Mouse (Mus musculus) forebrain, embryonic 10.5 days (tissue): ENCODE measurements at regions not wholly inside any gene's neighbourhood (a gene's known extent, or its start where the extent isn't known, plus 50 kb on each side); places are given as distances from the start of the nearest gene placed in this dataset.

Experiments used
- DNase-seq: peaks from one replicate; pipeline ENCODE4 v3.0.0-alpha.2; 2017; ENCODE audit warnings: low spot score; ENCODE audit errors: extremely low spot score
- H3K27ac ChIP-seq: fragments of 300-500 bp; sonication (generic); 2 replicates; pipeline ENCODE4 v1.5.1; 2016; ENCODE audit warnings: mild to moderate bottlenecking
- H3K27me3 ChIP-seq: fragments of 300-500 bp; sonication (generic); 2 replicates; pipeline ENCODE4 v1.6.1; 2016; ENCODE audit warnings: mild to moderate bottlenecking; ENCODE audit not compliant: poor library complexity, severe bottlenecking
- H3K36me3 ChIP-seq: fragments of 300-500 bp; sonication (generic); replicated peaks from 2 replicates; pipeline ENCODE4 v1.6.1; 2016; ENCODE audit warnings: mild to moderate bottlenecking, moderate library complexity
- H3K4me1 ChIP-seq: fragments of 300-500 bp; sonication (generic); 2 replicates; pipeline ENCODE4 v1.6.1; 2016
- H3K4me3 ChIP-seq: fragments of 300-500 bp; sonication (generic); 2 replicates; pipeline ENCODE4 v1.5.1; 2016; ENCODE audit warnings: mild to moderate bottlenecking, moderate library complexity
- H3K9me3 ChIP-seq: fragments of 300-500 bp; sonication (generic); 2 replicates; pipeline ENCODE4 v1.6.1; 2016; ENCODE audit warnings: mild to moderate bottlenecking, moderate library complexity
- WGBS: fragments of 180-500 bp; shearing (Covaris S2); methylation state at CpG from one replicate; pipeline ENCODE4 v1.1.7; 2016; 5-methylcytosine and 5-hydroxymethylcytosine counted together

DNA sequence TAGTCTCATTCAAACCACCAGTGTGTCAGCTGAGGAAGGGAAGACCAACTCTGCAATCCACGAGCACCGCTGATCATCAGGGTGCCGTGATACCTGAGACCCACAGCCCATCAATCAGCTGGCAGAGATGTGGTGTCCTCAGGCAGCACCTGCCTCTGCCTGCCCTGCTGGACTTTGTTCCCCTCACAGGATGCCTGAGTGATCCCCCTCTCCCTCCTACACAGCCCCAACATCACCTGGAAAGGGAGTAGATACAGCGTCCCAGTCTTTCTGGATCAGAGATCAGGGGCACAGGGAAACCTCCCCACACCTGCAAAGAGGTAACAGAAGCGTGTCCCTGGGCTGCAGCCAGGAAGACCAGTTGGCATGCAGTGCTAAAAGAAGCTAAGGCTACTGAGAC lies 198.4 kb downstream of the Ajap1 start:
- H3K4me3 ChIP-seq, result no peak overlapping the region
- H3K27ac ChIP-seq, result no peak overlapping the region
- no peak for DNase-seq
- H3K4me1 ChIP-seq, result no peaks in the 10 kb centered on the region
- H3K36me3 ChIP-seq, result no peaks in the 10 kb centered on the region
- peaks cover 10% of the 10 kb centered on the region; the same call in 1 of the 2 replicates for H3K9me3 ChIP-seq
- 85% methylated on average over 5 of the region's 5 CpGs for WGBS
- no peaks in the 10 kb centered on the region for H3K27me3 ChIP-seq

DNA sequence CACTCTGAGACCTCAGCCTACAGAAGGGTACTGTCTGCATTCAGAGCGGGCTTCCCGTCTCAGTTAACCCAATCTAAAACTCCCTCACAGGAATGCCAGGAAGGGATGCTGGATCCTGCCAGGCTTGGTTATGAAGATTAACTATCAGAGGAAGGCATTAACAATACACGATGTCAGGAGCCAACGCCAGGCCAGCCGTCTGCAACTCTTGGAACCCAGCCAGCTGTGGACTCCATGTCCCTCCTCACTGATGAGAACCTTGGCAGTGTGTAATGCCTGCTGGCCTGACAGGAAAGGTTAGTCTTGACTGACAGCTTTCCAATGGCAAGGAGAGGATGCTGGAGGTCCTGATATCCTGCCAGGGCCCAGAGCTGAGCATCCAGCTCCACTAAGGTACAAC lies 206.0 kb downstream of the Ajap1 start:
- Histone ChIP-seq H3K9me3 (no peaks in the 10 kb centered on the region), H3K4me3 (no peak overlapping the region), H3K27me3 (no peaks in the 10 kb centered on the region; the same call in 1 of the 2 replicates), H3K36me3 (no peaks in the 10 kb centered on the region), H3K27ac (no peak overlapping the region), H3K4me1 (peaks cover 13% of the 10 kb centered on the region)
- no peak for DNase-seq
- WGBS, result 87% methylated on average over 5 of the region's 5 CpGs

DNA sequence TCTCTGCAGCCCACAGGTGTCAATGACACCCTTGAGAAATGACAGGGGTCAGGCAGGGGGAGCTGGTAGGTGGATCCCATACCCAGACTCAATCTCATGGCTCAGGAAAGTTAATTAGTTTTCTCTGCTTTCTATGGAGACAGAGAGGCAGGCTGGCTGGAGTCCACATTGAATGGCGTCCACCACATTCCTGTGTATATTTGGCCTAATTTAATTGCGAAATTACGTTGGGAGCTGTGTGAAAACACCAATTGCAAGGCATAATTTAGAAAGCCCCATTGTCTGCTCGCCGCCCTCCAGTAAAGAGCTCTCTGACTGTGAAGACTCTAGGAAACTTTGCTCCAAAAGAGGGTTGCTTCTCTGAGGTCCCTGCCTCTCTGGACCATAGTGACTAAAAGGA lies 211.2 kb downstream of the Ajap1 start:
- 25% methylated on average over 5 of the region's 5 CpGs for whole genome bisulfite sequencing
- Histone ChIP-seq H3K9me3 (no peaks in the 10 kb centered on the region), H3K4me3 (no peak overlapping the region), H3K36me3 (no peaks in the 10 kb centered on the region), H3K27me3 (peaks cover 8% of the 10 kb centered on the region), H3K27ac (0 out of 2 replicates have a peak overlapping the region, but pooled peaks have one; percentile 11), H3K4me1 (peaks cover 42% of the 10 kb centered on the region)
- no peak for DNase-seq

DNA sequence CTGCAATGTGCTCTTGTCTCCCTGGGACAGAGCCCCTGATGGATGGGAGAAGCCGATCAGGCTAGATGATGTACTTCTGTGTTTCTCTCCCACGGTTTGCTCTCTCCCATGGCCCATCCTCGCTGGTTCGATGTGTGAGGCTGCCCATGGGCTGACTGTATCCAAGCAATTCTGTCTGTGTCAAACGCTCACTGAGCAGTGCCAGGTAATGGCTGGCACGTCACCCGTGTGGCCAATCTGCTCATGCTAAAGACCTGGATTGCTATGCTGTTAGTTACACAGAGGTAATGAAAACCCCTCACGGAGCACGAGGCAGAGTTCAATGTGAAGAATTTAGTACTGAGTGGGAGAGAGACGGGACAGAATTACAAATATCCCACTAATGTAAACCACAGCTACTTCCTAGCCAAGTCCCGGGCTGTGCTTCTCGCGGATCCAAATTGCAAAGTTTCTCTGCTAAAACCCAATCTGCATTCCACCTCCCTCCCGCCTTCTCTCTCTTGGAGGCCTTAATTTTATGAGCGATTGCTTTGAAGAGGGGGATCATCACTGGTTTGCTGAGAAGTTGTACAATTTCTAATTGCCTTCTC lies 219.3 kb downstream of the Ajap1 start:
- Histone ChIP-seq H3K27ac (no peak overlapping the region), H3K36me3 (no peaks in the 10 kb centered on the region), H3K4me3 (no peak overlapping the region), H3K9me3 (peaks cover 5% of the 10 kb centered on the region; the same call in 1 of the 2 replicates), H3K27me3 (no peaks in the 10 kb centered on the region), H3K4me1 (peaks cover 3% of the 10 kb centered on the region; the same call in 1 of the 2 replicates)
- WGBS, result 89% methylated on average over 15 of the region's 15 CpGs
- no peak for DNase-seq

DNA sequence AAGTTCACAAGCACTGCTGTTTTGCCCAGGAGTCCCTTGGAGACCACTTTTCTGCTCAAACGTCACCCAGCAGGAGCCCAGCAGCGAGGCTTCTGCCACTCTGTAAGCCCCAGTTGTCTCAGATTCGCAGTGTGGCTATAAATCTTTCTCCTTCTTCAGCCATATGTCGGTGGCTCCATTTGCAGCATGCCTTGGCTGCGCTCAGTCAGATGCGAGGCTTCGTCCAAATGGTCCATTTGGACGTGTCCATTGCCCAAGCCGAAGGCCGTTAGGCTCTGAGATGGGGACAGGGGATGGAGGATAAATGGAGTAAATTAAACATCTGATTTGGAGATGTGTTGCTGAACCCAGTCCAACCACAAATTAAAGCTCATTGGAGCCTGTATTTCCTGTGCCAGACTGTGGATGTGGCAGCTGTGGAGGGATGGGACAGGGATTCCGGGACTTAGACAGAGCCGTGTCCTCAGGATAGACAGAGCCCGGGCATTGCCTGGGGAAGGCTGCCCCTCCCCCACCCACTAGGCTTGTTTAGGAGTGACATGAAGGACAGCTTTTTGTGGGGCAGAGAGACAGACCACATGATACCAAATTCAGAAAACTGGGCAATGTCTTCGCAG lies 221.6 kb downstream of the Ajap1 start:
- DNase-seq, result no peak
- no peaks in the 10 kb centered on the region for H3K36me3 ChIP-seq
- WGBS, result 89% methylated on average over 14 of the region's 14 CpGs

DNA sequence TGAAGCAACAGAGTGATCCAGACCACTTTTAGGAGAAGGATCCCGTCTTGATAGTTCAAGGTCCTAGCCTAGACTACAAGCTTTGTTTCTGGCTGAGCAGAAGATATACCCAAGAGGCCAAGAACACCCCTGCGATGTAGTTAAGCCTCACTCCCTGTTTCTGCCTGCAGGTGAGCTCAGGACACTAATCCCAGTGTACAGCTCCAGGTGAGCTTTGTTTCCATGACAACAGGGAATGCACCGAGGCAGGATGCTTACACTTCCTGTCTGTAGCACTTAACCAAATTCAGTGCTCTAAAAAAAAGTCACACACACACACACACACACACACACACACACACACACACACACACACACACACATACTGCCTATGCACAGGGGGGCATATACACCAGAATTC lies 230.7 kb downstream of the Ajap1 start:
- peaks cover 7% of the 10 kb centered on the region; the same call in 1 of the 2 replicates for H3K9me3 ChIP-seq
- DNase-seq, result no peak
- H3K4me3 ChIP-seq, result no peak overlapping the region
- H3K27me3 ChIP-seq, result 0 out of 2 replicates have a peak, but pooled peaks cover 5% of the 10 kb centered on the region
- H3K27ac ChIP-seq, result no peak overlapping the region
- H3K36me3 ChIP-seq, result no peaks in the 10 kb centered on the region
- 65% methylated on average over 3 of the region's 3 CpGs for WGBS
- peaks cover 22% of the 10 kb centered on the region for H3K4me1 ChIP-seq

More for the DNA sequence above, 221.6 kb downstream of the Ajap1 start:
- no peak overlapping the region for H3K4me3 ChIP-seq
- no peak overlapping the region for H3K27ac ChIP-seq
- peaks cover 5% of the 10 kb centered on the region; the same call in 1 of the 2 replicates for H3K9me3 ChIP-seq
- no peaks in the 10 kb centered on the region for H3K27me3 ChIP-seq
- no peaks in the 10 kb centered on the region for H3K4me1 ChIP-seq

DNA sequence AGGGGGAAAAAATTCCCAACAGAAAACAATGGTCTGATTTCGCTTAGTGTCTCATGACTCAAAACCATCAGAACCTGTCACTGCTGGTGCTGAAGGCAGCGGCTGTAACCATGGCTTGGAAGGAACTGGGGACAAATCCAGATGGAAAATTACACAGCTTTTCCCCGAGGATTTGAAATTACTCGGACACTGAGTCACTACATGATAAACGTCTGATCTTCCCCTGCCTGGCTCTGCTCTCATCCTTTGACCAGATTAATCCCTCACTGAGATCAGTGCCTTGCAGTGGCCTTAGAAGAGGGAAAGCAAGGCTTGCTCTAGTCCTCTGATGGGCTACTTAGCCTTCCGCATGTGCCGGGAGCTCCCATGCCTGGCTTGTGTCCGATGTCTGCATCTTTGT lies 231.3 kb downstream of the Ajap1 start:
- H3K4me3 ChIP-seq, result no peak overlapping the region
- H3K36me3 ChIP-seq, result no peaks in the 10 kb centered on the region
- DNase-seq, result no peak
- 58% methylated on average over 8 of the region's 8 CpGs for WGBS
- H3K4me1 ChIP-seq, result peaks cover 22% of the 10 kb centered on the region
- no peak overlapping the region for H3K27ac ChIP-seq
- peaks cover 7% of the 10 kb centered on the region; the same call in 1 of the 2 replicates for H3K9me3 ChIP-seq
- 0 out of 2 replicates have a peak, but pooled peaks cover 5% of the 10 kb centered on the region for H3K27me3 ChIP-seq

DNA sequence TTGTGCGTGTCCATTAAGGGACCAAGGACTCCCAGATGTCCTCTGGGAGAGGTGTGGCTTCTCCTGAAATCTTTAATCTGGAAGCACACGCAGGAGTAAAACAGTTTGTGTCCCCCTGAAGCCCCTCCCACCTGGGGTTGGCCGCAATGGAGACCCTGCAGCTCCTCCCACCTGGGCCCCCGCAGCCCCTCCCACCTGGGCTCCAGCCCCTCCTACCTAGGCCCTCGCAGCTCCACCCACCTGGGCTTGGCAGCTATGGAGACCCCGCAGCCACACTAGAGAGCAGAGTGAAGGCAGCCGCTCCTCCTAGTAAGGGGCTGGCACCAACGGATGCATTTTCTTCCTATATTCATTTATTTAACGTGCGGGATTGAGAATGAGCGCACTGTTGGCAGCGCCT lies 245.9 kb downstream of the Ajap1 start:
- Histone ChIP-seq H3K9me3 (peaks cover 13% of the 10 kb centered on the region), H3K36me3 (no peaks in the 10 kb centered on the region), H3K4me3 (peak overlapping the region; percentile 29), H3K27ac (peak overlapping the region; percentile 35; the same call in 1 of the 2 replicates), H3K4me1 (peaks cover 24% of the 10 kb centered on the region), H3K27me3 (peaks cover 32% of the 10 kb centered on the region; the same call in 1 of the 2 replicates)
- 11% methylated on average over 12 of the region's 12 CpGs for WGBS
- peak; percentile 42 for DNase-seq

DNA sequence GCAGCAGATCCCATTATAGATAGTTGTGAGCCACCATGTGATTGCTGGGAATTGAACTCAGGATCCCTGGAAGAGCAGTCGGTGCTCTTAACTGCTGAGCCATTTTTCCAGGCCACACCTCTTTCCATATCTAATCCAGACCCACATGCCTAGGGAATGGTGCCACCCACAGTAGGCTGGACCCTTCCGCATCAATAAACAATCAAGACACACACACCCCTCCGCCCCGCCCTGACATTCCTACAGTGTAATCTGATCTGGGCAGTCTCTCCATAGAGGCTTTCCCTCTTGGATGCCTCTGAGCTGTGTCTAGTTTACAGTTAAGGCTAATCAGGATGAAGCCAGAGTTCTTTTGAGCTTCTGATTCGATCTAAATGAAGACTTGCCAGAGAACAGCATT lies 248.8 kb downstream of the Ajap1 start:
- Histone ChIP-seq H3K4me1 (peaks cover 33% of the 10 kb centered on the region), H3K36me3 (no peaks in the 10 kb centered on the region), H3K9me3 (peaks cover 13% of the 10 kb centered on the region), H3K27ac (no peak overlapping the region), H3K27me3 (peaks cover 61% of the 10 kb centered on the region), H3K4me3 (no peak overlapping the region)
- 71% methylated on average over 5 of the region's 5 CpGs for WGBS
- no peak for DNase-seq

DNA sequence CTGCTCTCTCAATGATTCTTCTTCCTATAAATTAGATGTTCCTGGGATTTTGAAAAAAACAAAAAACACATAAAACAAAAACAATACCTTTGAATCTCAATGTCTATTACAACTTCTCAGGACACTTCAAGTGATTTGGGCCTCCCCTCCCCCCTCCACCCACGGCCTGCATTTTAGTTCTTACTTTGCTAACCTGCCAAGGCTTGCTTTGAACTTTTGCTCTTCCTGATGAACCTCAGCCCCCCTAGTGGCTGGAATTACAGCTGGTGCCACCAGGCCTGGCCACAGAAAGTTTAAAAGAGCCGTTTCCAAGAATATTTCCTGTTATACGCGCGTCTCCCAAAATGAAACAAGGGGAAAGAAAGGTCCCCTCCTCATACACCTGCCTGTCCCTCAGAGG lies 253.4 kb downstream of the Ajap1 start:
- no peak for DNase-seq
- Histone ChIP-seq H3K27ac (no peak overlapping the region), H3K27me3 (peaks cover 68% of the 10 kb centered on the region), H3K4me3 (no peak overlapping the region), H3K9me3 (peaks cover 13% of the 10 kb centered on the region), H3K4me1 (peaks cover 33% of the 10 kb centered on the region), H3K36me3 (no peaks in the 10 kb centered on the region)
- 64% methylated on average over 5 of the region's 5 CpGs for WGBS

DNA sequence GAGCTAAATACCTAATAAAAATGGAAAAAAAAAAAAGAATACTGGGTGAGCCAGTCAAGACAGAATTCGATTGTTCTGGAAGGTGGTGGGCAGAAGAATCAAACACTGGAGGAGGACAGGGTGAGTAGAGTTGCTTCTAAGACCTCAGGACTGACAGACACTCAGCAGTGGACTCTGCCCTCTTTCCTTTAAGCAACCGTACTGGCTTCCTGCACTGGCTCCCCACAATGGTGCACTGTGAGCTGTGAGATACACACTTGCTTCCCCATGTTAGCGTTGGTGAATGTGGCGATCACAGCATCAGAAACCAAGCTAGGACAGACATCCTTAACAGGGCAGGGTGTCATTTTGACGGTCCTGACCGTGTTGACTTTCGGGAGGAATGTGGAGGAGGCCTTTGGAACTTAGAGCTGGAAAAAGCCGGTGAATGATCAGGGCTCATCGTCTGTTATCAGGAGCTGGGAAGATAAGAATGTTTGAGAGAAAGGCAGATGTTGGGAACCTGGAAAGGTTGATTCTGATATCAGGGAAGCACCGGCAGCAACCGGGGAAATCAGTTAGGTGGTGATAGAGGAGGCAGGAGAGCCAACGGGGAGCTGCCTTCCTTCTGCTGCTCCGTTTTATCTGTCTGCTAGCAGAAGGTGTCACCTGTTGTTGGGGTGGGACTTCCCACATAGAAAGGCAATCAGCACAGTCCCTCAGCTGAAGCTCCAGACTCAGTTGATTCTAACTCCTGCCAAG lies 254.8 kb downstream of the Ajap1 start:
- H3K4me3 ChIP-seq, result no peak overlapping the region
- H3K27ac ChIP-seq, result no peak overlapping the region
- H3K27me3 ChIP-seq, result peaks cover 80% of the 10 kb centered on the region
- H3K36me3 ChIP-seq, result no peaks in the 10 kb centered on the region
- 85% methylated on average over 13 of the region's 13 CpGs for WGBS
- peaks cover 39% of the 10 kb centered on the region for H3K4me1 ChIP-seq
- peaks cover 4% of the 10 kb centered on the region for H3K9me3 ChIP-seq
- no peak for DNase-seq

DNA sequence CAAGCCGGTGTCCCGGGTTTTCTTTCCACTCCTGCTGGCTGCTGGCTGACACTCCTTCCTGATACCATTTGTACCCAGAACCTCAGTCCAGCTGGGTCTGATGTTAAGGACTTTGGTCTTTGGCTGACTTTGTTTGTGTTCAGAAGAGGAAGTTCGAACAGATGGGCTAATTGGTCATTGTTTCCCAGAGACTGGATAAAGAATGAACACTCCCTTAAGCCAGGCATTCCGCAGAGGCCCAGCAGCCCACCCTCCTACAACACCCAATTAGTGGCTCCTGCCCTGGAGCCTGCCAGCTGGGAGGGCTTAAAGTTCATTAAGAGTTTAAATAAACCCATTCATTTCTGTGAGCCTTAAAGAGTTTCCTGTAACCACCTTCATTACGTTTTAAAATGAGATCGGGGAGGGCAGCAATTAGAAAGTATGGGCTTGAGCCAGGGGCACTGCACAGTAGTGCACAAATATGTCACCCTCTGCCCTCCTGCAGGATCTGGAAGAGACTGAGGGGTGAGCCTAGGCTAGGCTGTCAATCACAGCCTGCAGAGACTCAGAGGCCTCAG lies 257.9 kb downstream of the Ajap1 start:
- Histone ChIP-seq H3K27me3 (peaks cover 84% of the 10 kb centered on the region), H3K9me3 (no peaks in the 10 kb centered on the region), H3K4me3 (no peak overlapping the region), H3K4me1 (peaks cover 69% of the 10 kb centered on the region), H3K27ac (0 out of 2 replicates have a peak overlapping the region, but pooled peaks have one; percentile 25), H3K36me3 (no peaks in the 10 kb centered on the region)
- WGBS, result 4% methylated on average over 6 of the region's 6 CpGs
- peak; percentile 74 for DNase-seq
